Mouse (Mus musculus) erythroblast, embryonic 14.5 days (primary cell): Measurements from ENCODE around the gene Foxn3.

Experiments used
- GATA1 ChIP-seq: IDR thresholded peaks from 2 replicates; pipeline ENCODE4 v1.6.1; 2012; ENCODE audit warnings: low read length, inconsistent platforms, mixed read lengths
- TAL1 ChIP-seq: IDR thresholded peaks from 3 replicates; pipeline ENCODE4 v1.6.1; 2012; ENCODE audit warnings: low read length, inconsistent platforms, mixed read lengths

GRCm38 (mm10) chr12:99450076-99450475 lies 113.3 kb downstream of the Foxn3 start:
- TF ChIP-seq GATA1 (no peak), TAL1 (no peak)
